Mouse (Mus musculus): ENCODE data around the gene Plpp7.

GRCm38 (mm10) chr2:32155614-32156013 lies 60.3 kb downstream of the Plpp7 start:
- TF ChIP-seq CTCF (IDR thresholded peaks at IDR 0.05; ENCODE audit: low read depth) (no peak), EP300 (IDR thresholded peaks at IDR 0.05; ENCODE audit: low read depth) (no peak)

All from liver, embryonic 14.5 days (tissue).